Mouse (Mus musculus): ENCODE measurements around the gene Gm7030.
"Not testable (repeated sequence)": the region's sequence is repeated elsewhere in the genome, so short reads cannot be mapped to it uniquely, and the experiment has no call there.

Gm7030 gene

GRCm38 (mm10) chr17:36128968-36129817 is at the start of gene Gm7030:
Gene Gm7030, minus strand, starts transcription at chr17:36129425.
- ATAC-seq (ENCODE audit: insufficient number of reproducible peaks, low FRiP score, low TSS enrichment): not testable (repeated sequence)

- not testable (repeated sequence) for ATAC-seq (ENCODE audit: insufficient number of reproducible peaks, low FRiP score, low TSS enrichment)
These were observed 49.7 kb upstream of the Gm7030 start for GRCm38 (mm10) chr17:36178938-36179337.

- not testable (repeated sequence) for ATAC-seq (ENCODE audit: insufficient number of reproducible peaks, low FRiP score, low TSS enrichment)
These were observed 46.9 kb upstream of the Gm7030 start for GRCm38 (mm10) chr17:36176132-36176531.

GRCm38 (mm10) chr17:36170287-36170814 is 41.1 kb upstream of the Gm7030 start:
- no peak for ATAC-seq (ENCODE audit: insufficient number of reproducible peaks, low FRiP score, low TSS enrichment)

GRCm38 (mm10) chr17:36169753-36170152 is 40.5 kb upstream of the Gm7030 start:
- ATAC-seq (ENCODE audit: insufficient number of reproducible peaks, low FRiP score, low TSS enrichment): no peak

- ATAC-seq (ENCODE audit: insufficient number of reproducible peaks, low FRiP score, low TSS enrichment): not testable (repeated sequence)
These were observed 39.9 kb upstream of the Gm7030 start for GRCm38 (mm10) chr17:36169094-36169493.

GRCm38 (mm10) chr17:36168039-36168652 is 38.9 kb upstream of the Gm7030 start, which contains the start of gene Gm8909:
Gene Gm8909, minus strand, starts transcription at chr17:36168537.
- ATAC-seq (ENCODE audit: insufficient number of reproducible peaks, low FRiP score, low TSS enrichment): no peak

GRCm38 (mm10) chr17:36167306-36168038 is 38.2 kb upstream of the Gm7030 start:
- no peak for ATAC-seq (ENCODE audit: insufficient number of reproducible peaks, low FRiP score, low TSS enrichment)

- ATAC-seq (ENCODE audit: insufficient number of reproducible peaks, low FRiP score, low TSS enrichment): not testable (repeated sequence)
These were observed 37.7 kb upstream of the Gm7030 start for GRCm38 (mm10) chr17:36166901-36167300.

- ATAC-seq (ENCODE audit: insufficient number of reproducible peaks, low FRiP score, low TSS enrichment): no peak
These were observed 32.2 kb upstream of the Gm7030 start for GRCm38 (mm10) chr17:36161129-36162051.

GRCm38 (mm10) chr17:36158264-36158663 is 29.0 kb upstream of the Gm7030 start:
- not testable (repeated sequence) for ATAC-seq (ENCODE audit: insufficient number of reproducible peaks, low FRiP score, low TSS enrichment)

GRCm38 (mm10) chr17:36157782-36158181 is 28.6 kb upstream of the Gm7030 start:
- ATAC-seq (ENCODE audit: insufficient number of reproducible peaks, low FRiP score, low TSS enrichment): not testable (repeated sequence)

GRCm38 (mm10) chr17:36154271-36155149 is 25.3 kb upstream of the Gm7030 start:
- no peak for ATAC-seq (ENCODE audit: insufficient number of reproducible peaks, low FRiP score, low TSS enrichment)

- not testable (repeated sequence) for ATAC-seq (ENCODE audit: insufficient number of reproducible peaks, low FRiP score, low TSS enrichment)
These were observed 22.0 kb upstream of the Gm7030 start for GRCm38 (mm10) chr17:36151200-36151599.

- ATAC-seq (ENCODE audit: insufficient number of reproducible peaks, low FRiP score, low TSS enrichment): not testable (repeated sequence)
These were observed 19.2 kb upstream of the Gm7030 start for GRCm38 (mm10) chr17:36148468-36148867.

- not testable (repeated sequence) for ATAC-seq (ENCODE audit: insufficient number of reproducible peaks, low FRiP score, low TSS enrichment)
These were observed 17.7 kb upstream of the Gm7030 start for GRCm38 (mm10) chr17:36146937-36147336.

GRCm38 (mm10) chr17:36145861-36146156 is 16.6 kb upstream of the Gm7030 start:
- ATAC-seq (ENCODE audit: insufficient number of reproducible peaks, low FRiP score, low TSS enrichment): not testable (repeated sequence)

- no peak; the same call in 1 of the 2 replicates for ATAC-seq (ENCODE audit: insufficient number of reproducible peaks, low FRiP score, low TSS enrichment)
These were observed 16.1 kb upstream of the Gm7030 start for GRCm38 (mm10) chr17:36145111-36145860.

Measured in cerebellum, adult (tissue).